Mouse (Mus musculus) retina, postnatal 7 days (tissue): ENCODE results near the gene 4930432K21Rik.
A peak's percentile ranks its signal among the peaks of the same experiment; 100 is the strongest.

Source experiments
- DNase-seq: peaks from one replicate; pipeline ENCODE4 v3.0.0-alpha.2; 2012; ENCODE audit warnings: low read depth, low spot score

Gene 4930432K21Rik

DNA sequence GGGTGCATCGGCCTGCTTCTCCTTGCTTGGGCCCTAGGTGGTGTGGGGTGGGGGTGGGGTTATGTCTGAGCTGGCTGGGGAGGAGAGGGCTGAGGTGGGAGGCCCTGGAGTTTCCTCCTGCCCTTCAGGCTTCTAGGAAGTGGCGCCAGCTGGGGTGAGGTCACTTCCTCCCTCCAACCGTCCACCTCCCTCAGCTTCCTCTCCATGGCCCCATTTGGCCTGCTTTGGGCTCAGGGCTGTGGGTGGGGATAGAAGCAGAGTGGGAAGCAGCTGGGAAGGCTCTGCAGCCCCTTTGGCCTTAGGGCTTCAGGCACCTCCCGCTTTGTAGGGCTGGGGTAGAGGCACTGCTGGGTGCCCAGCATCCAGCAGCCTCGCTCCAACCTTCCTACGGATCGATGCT, 60.0 kb downstream of the 4930432K21Rik start:
- DNase-seq: no peak

DNA sequence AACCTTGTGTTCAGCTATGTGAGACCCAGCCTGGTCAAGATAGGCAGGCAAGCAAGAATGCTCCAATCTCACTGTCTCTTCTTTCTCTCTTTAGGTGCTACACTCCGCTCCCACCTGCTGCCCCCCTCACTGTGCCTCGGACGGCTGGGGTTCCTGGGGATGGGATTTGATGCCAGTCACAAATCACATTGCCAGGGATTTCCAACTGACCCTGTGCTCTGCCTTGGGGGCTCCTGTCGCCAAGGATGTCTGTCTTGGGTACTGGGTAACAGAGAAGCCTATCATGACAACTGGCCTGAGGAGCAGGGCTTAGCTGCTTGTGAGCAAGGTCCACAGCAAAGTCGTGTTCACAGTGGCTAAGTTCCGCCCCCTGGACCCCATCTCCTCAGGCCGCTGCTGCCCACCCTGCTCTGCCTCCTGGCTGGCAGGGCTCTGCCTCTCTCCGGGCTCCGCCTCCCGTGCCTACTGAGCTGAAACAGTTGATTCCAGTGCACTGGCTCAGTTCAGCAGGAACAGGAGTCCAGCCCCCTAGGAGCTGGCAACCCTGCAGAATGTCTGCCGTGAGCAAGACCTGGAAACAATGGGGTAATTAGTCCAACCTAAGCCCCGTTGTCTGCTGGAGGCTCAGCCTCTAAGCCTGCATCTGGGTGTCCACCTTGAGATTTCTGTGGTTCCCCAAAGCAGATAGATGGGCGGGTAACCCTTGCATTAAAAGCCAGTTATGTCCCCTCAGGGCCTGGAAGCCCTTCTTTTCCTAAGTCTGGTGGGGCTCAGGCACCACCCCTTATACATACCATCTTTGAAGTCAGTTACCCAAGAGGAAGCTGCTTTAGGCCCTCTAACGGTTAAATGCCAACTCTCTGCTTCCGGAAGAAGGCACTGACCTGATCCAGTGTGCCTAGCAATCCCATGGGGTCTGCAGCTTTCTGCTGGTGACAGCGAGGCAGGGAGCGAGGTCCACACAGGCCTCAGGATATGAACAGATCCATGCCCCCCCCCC, 60.9 kb downstream of the 4930432K21Rik start:
- no peak for DNase-seq

DNA sequence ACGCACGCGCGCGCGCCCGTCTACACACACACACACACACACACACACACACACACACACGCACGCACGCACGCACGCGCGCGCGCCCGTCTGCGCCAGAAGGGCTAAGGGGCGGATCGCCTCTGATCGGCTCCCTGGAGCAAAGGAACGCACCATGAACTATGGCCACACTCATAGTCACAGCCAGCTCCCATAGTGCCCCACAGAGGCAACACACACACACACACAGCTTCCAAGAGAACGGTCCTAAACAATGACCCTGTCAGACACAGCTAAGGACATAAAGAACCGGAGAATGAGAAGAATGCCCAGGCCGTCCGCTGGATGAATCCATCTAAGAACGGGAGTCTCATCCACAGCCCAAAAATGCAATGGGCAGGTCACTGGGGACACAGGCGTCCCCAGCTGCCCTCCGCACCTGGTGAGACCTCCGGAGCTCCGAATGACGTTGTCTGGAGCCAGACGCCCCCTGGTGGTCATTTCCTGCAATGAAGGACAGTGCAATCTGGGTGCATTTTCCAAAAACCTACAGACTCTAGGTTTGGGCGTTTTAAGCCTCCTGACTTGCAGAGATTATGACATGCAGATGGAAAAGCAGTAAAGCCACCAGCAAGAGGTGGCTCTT, 62.5 kb downstream of the 4930432K21Rik start:
- DNase-seq: peak; percentile 56

DNA sequence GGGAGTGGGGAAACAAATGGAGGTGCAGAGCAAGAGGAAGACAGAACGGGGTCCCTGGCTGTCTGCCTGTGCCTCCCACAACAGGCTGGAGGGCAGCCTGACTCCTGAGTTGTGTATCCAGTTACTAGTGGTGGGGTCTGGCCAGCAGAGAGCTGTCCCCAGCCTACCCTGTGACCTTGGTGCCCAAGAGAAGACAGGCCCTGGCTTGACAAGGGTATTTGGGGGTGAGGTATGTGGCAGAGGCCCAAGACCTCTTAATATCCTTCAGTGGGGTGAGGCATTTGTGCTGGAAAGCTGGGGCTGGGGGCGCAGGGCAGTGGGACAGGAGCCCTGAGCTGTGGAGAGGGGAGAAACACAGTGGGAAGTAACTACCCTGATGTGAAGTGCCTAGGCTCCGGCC, 63.4 kb downstream of the 4930432K21Rik start:
- DNase-seq: no peak

DNA sequence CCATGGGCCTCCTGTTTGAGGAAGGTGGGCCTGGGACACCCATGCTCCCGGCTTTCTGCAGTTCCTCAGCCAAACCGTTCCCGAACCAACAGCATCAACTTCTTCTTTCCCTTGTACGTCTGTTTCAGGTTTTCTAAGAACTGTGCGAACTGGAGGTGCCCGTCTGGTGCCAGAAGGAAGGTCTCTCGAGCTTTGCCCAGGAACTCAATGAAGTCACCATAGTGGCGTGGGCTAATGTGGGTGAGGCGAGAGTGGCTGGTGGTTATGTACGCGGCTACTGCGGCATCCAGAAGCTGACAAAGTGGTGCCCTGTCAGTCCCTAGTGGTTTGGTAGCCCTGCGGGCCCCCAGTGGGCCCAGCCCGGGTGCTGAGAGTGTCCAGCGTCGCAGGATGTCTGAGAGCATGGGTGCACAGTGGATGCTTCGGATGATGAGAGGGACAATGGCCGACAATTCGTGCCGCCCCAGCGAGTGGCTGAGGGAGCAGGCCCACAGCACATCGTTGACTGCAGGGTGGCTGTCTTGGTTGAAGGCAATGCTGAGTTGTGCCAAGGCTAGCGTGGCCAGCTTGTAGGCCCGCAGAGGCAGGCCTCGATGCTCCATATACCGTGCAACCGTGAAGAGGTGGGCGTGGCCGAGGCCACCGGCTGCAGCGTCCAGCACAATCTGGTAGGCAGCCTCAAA, 64.2 kb downstream of the 4930432K21Rik start:
- no peak for DNase-seq

DNA sequence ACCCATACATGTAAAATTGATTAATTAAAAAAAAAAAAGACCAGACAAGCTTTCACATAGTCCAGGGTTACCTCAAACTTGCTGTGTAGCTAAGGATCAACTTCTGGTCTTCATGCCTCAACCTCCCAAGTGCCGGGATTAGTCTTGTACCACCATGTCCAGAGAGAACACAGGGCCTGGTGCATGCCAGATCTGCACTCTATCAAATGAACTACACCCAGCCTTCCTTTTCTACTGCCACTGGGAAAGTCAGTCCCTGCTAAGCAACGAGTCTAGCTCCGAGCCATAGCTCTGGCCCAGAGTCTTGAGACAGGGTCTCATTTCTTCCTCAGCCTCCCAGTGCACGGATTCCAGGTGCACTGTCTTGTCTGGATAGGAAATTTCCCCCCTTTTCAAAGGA, 65.5 kb downstream of the 4930432K21Rik start:
- no peak for DNase-seq

DNA sequence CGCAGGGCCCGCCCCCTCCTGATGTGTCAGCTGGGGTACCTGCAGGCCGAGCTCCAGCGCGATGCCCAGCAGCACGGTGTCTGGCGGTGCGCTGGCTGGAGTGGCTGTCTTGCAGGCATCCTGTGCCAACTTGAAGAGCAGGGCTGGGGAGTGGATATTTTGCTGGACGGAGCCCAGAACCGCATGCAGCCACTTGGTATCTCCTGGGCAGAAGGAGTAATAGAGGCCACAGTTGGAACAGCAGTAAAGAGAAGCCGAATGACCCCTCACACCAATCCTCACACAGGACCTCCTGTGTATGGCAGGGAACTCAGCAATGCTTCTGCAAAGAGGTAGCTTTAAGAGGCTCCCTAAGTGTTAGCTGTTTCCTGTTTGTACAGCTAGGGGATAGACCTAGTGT, 69.4 kb downstream of the 4930432K21Rik start:
- DNase-seq: no peak

DNA sequence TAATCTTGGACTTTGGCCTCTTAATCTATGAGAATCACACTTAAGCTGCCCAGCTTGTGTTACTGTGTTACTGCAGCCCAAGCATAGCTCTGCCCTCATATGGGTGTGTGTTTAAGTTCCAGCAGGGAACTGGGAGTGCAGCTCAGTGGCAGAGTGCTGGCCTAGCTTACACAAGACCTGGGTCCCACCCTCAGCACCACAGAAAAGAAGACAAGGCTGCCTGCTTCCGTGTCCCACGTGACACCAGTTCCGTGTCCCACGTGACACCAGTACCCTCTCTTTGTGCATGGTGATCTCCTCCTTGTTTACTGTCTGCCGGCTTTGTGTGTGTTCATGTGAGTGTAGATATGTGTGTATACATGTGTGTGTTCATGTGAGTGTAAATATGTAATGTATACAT, 70.3 kb downstream of the 4930432K21Rik start:
- no peak for DNase-seq

DNA sequence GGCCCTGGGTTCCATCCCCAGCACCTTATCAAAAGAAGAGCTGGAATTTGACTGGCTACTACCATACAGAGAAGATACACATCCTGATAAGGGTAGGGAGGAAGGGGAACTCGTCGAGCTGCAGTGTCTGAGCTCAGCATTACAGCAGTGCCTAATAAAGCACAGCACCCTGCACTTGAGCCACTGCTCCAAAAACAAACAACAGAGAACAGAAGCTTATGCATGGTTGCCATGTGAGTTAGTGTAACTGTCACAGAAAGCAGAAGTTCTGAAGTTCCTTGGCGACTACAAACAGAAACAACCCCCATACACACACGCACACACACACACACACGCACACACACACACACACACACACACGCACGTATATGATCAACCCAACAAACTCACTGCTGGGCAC, 72.3 kb downstream of the 4930432K21Rik start:
- no peak for DNase-seq
